Mouse (Mus musculus): ENCODE measurements around the gene Ostc. TPM values are rescaled to one million over a fixed set of nuclear protein-coding genes. Genes with fewer than 3 reads are reported as not detected.

Ostc gene
- polyA plus RNA-seq, 1 experiment from 2014 or later = 407 TPM

DNA sequence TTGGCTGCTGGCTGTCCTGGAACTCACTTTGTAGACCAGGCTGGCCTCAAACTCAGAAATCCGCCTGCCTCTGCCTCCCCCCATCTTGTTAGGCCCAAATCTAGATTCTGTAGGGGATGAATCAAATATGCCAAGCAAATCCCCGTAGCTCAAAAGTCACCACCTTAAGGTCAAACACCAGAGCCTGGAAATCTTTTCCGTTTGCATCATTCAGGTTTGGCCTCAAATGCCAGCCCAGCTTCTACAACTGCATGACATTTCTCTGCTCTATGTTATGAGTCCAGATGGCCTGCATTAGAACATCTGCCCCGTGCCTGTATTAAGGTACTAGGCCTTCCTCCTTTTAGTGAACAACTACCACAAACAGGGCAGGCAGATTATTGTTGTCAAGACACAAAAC lies 18.4 kb upstream of the Ostc start:
- Histone ChIP-seq H3K4me3 (peak overlapping the region; percentile 72), H3K9me3 (no peaks in the 10 kb centered on the region), H3K27ac (no peak overlapping the region), H3K36me3 (peaks cover 37% of the 10 kb centered on the region), H3K9ac (peak overlapping the region; percentile 93; the same call in 1 of the 2 replicates), H3K27me3 (no peaks in the 10 kb centered on the region), H3K4me2 (peak overlapping the region; percentile 75), H3K4me1 (peaks cover 46% of the 10 kb centered on the region)
- 62% methylated on average over 4 of the region's 4 CpGs for WGBS
- ATAC-seq (ENCODE audit: insufficient number of reproducible peaks, insufficient read depth, low FRiP score, low TSS enrichment, low read depth) = no peak

DNA sequence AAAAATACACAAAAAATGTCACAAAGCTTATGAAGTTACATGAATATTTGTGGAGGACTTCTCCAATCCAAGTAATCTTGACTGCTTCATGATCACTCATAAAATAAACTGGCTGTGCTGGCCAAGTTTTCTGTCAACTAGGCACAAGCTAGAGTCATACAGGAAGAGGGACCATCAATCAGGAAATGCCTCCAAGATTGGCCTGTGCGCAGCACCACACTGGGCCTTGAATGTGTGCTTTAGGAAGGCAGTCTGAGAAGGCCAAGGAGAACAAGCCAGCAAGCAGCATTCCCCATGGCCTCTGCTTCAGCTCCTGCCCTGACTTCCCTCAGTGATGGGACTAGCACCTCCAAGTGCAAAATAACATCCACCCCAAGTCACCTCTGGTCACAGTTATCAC lies 17.8 kb upstream of the Ostc start:
- no peak for ATAC-seq (ENCODE audit: insufficient number of reproducible peaks, insufficient read depth, low FRiP score, low TSS enrichment, low read depth)
- no peak overlapping the region for H3K4me2 ChIP-seq
- H3K27me3 ChIP-seq = no peaks in the 10 kb centered on the region
- H3K36me3 ChIP-seq = peaks cover 37% of the 10 kb centered on the region
- H3K4me1 ChIP-seq = peaks cover 46% of the 10 kb centered on the region
- H3K27ac ChIP-seq = no peak overlapping the region
- WGBS = 82% methylated on average over 1 of the region's 1 CpGs
- H3K9me3 ChIP-seq = no peaks in the 10 kb centered on the region
- no peak overlapping the region for H3K4me3 ChIP-seq
- H3K9ac ChIP-seq = no peak overlapping the region

DNA sequence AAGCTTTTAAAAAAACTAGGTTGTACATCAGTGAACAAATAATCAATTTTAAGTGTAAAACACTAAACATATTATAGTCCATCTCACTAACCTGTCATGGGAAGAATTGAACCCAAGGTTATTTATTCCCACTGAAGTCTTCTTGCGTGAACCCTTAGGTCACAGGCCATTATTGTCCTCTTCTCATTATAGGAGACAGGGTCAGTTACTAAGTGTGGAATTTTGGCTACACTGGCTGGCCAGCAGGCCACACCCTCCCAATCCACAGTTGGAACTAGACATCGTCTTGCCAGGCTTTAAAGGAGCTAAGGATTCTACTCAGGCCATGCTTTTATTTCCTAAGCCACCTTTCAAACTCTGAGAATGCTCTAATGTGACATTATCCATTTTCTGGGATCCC lies 16.5 kb upstream of the Ostc start:
- H3K4me1 ChIP-seq = peaks cover 48% of the 10 kb centered on the region
- no peak overlapping the region for H3K4me2 ChIP-seq
- H3K9me3 ChIP-seq = no peaks in the 10 kb centered on the region
- peaks cover 37% of the 10 kb centered on the region for H3K36me3 ChIP-seq
- ATAC-seq (ENCODE audit: insufficient number of reproducible peaks, insufficient read depth, low FRiP score, low TSS enrichment, low read depth) = no peak
- H3K27ac ChIP-seq = peak overlapping the region; percentile 39; the same call in 1 of the 2 replicates
- no peak overlapping the region for H3K4me3 ChIP-seq
- H3K27me3 ChIP-seq = no peaks in the 10 kb centered on the region
- H3K9ac ChIP-seq = no peak overlapping the region
- WGBS = 60% methylated on average over 2 of the region's 2 CpGs

DNA sequence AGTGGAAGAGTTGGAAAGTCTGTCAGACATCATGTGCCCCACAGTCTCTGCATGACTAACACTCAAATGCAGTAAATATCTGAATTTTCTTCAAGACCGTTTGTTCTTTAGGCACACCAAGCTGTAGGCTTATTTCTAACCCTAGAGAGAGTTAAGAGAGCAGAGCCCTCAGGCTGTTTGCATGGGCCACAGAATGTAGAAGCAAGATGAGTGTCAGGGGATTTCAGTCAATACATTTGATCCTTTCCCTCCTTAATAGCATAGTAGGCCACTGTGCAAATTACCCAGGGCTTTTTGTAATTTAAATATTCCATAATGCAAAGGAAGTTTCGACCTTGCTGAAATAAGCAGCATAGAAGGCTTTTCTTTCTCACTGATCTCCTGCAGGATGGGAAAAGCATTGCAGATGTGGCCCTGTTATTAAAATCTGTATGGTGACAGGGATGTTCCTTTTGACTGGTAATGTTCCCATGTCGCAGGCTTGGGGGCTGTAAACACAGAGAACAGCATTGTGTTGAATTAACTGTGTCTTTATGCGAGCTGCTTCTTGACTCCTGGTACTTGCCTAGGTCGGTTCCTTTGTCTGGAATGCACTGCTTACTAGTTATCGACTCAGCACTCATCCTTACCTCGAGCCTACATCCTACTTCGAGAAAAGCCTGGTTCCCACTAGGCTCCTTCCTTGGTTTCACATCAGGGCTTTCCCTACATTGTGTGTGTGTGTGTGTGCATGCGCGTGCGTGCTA lies 13.7 kb upstream of the Ostc start:
- ATAC-seq (ENCODE audit: insufficient number of reproducible peaks, insufficient read depth, low FRiP score, low TSS enrichment, low read depth) = no peak
- Histone ChIP-seq H3K4me3 (no peak overlapping the region), H3K4me1 (peaks cover 41% of the 10 kb centered on the region), H3K9me3 (no peaks in the 10 kb centered on the region), H3K27ac (peak overlapping the region; percentile 57), H3K27me3 (no peaks in the 10 kb centered on the region), H3K9ac (0 out of 2 replicates have a peak overlapping the region, but pooled peaks have one; percentile 17), H3K4me2 (no peak overlapping the region), H3K36me3 (peaks cover 26% of the 10 kb centered on the region)
- WGBS = 55% methylated on average over 11 of the region's 11 CpGs

DNA sequence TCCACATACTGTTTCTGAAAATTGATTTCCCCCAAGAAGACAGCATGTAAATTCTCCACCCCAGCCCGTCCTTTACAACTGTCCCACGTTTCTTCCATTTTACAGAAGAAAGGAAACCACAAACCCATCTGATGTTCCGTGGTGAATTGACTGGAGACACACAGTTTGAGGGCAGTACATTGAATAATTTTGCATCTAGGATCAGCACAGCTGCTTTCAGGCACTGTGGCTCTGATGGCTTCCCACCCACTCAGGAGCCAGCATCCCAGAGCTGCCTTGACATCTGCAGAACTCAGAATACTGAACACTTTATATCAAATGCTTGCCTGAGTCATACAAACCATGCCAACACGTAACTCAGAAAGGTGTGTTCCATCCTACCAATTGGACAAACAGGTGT lies 11.0 kb upstream of the Ostc start:
- H3K27ac ChIP-seq = peak overlapping the region; percentile 64
- H3K9ac ChIP-seq = no peak overlapping the region
- no peak for ATAC-seq (ENCODE audit: insufficient number of reproducible peaks, insufficient read depth, low FRiP score, low TSS enrichment, low read depth)
- no peaks in the 10 kb centered on the region for H3K9me3 ChIP-seq
- H3K36me3 ChIP-seq = no peaks in the 10 kb centered on the region
- WGBS = 35% methylated on average over 4 of the region's 4 CpGs
- H3K4me1 ChIP-seq = peaks cover 38% of the 10 kb centered on the region
- no peaks in the 10 kb centered on the region for H3K27me3 ChIP-seq
- H3K4me2 ChIP-seq = no peak overlapping the region
- no peak overlapping the region for H3K4me3 ChIP-seq

DNA sequence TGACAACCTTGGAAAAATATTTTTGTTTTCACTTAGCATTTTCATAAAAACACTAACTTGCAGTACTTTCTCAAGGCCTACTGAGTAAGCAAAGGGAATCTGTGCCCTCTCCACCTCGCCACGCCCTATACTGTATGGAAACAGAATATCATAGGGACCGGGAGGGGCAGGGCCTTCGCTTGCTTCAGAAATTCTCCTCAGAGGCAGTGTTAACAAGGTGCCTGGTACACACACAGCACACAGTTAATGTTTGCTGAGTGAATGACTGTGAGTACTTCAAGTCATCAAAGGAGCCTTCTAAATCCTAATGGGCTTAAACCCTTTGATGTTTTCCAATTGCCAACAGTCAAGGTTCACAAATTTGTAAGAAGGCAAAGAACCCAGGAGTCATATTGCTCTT lies 9.6 kb upstream of the Ostc start:
- Histone ChIP-seq H3K27ac (no peak overlapping the region), H3K36me3 (no peaks in the 10 kb centered on the region), H3K4me2 (no peak overlapping the region), H3K9ac (no peak overlapping the region), H3K4me1 (peaks cover 33% of the 10 kb centered on the region), H3K4me3 (no peak overlapping the region), H3K27me3 (no peaks in the 10 kb centered on the region), H3K9me3 (no peaks in the 10 kb centered on the region)
- 84% methylated on average over 4 of the region's 4 CpGs for WGBS
- no peak for ATAC-seq (ENCODE audit: insufficient number of reproducible peaks, insufficient read depth, low FRiP score, low TSS enrichment, low read depth)

DNA sequence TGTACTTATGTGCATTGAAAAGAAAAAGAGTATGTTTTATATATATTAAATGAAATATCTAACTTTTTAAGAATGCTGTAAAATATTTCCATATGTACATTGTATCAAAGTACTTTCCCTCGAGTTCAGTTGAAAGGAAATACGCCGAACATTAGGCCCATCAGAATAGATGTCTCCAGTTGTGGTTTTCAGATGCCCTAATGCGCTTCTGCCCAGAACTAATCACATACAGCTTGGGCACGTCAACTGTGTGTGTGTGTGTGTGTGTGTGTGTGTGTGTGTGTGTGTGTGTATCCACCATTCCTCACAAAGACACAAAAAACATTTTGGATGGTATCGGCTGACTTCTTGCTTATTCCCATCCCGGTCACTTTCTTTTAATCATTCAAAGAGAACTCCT lies 7.3 kb upstream of the Ostc start:
- Histone ChIP-seq H3K4me3 (no peak overlapping the region), H3K27ac (peak overlapping the region; percentile 88), H3K36me3 (no peaks in the 10 kb centered on the region), H3K9ac (no peak overlapping the region), H3K4me1 (peaks cover 21% of the 10 kb centered on the region), H3K27me3 (no peaks in the 10 kb centered on the region), H3K9me3 (no peaks in the 10 kb centered on the region), H3K4me2 (0 out of 2 replicates have a peak overlapping the region, but pooled peaks have one; percentile 32)
- ATAC-seq (ENCODE audit: insufficient number of reproducible peaks, insufficient read depth, low FRiP score, low TSS enrichment, low read depth) = no peak
- WGBS = 32% methylated on average over 7 of the region's 7 CpGs

DNA sequence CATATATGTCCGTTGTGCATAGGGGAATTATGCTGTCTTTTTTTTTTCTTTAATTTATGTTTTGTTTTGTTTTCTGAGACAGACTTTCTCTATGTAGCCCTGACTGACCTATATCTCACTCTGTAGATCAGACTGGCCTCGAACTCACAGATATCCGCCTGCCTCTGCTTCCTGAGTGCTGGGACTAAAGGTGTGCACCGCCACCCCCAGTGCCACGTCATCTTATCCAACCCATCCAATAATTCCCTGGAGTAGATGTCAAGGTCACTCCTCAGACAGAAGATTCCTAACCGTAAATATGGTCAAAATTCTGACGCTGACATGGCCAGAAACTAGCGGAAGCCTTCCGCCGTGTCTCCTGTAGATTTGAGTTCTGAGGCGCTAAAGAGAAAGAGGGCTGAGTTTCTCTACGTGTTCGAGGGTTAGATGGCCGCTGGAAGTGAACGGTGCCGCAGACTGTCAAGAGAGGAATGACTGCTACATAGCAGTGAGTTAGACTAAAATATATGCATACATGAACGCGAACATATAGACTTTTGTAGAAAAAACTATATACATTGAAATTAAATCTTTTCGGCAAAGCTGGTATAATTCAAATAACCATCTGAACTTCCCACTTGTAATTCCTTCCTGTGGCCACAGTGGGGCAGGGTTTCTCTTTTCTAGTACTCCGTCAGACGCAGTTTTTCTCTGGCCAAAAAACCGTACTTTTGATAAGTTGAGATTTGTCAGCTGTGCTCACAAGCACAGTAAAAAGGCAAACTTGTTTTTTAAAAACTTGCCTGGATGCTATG lies 5.7 kb upstream of the Ostc start:
- H3K9ac ChIP-seq = peak overlapping the region; percentile 57; the same call in 1 of the 2 replicates
- 18% methylated on average over 22 of the region's 22 CpGs for WGBS
- H3K4me2 ChIP-seq = peak overlapping the region; percentile 60
- H3K27ac ChIP-seq = no peak overlapping the region
- H3K36me3 ChIP-seq = no peaks in the 10 kb centered on the region
- ATAC-seq (ENCODE audit: insufficient number of reproducible peaks, insufficient read depth, low FRiP score, low TSS enrichment, low read depth) = no peak
- no peaks in the 10 kb centered on the region for H3K9me3 ChIP-seq
- H3K4me1 ChIP-seq = peaks cover 11% of the 10 kb centered on the region
- peak overlapping the region; percentile 42 for H3K4me3 ChIP-seq
- no peaks in the 10 kb centered on the region for H3K27me3 ChIP-seq

DNA sequence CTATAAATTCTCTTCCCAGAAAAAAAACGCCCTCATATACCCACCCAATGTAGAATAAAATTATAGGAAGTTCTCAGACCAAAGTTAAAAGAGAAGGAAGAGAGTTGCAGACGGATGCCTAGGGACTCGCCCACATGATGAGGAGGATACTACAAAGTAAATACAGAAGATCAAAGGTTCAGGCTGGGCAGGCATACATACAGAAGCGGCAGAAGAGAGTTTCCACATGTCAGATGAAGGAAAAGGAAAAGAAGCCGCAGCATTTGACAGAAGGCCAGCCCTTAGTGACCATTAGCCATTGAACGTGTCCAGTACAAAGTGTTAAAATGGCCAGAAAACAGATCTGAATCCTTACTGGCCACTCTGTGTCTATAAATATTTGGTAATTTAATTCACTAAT lies 3.6 kb upstream of the Ostc start:
- WGBS = 47% methylated on average over 6 of the region's 6 CpGs
- no peak overlapping the region for H3K4me2 ChIP-seq
- H3K9me3 ChIP-seq = no peaks in the 10 kb centered on the region
- peaks cover 17% of the 10 kb centered on the region for H3K4me1 ChIP-seq
- no peaks in the 10 kb centered on the region for H3K27me3 ChIP-seq
- no peak overlapping the region for H3K9ac ChIP-seq
- no peak for ATAC-seq (ENCODE audit: insufficient number of reproducible peaks, insufficient read depth, low FRiP score, low TSS enrichment, low read depth)
- no peak overlapping the region for H3K27ac ChIP-seq
- H3K36me3 ChIP-seq = no peaks in the 10 kb centered on the region
- no peak overlapping the region for H3K4me3 ChIP-seq

DNA sequence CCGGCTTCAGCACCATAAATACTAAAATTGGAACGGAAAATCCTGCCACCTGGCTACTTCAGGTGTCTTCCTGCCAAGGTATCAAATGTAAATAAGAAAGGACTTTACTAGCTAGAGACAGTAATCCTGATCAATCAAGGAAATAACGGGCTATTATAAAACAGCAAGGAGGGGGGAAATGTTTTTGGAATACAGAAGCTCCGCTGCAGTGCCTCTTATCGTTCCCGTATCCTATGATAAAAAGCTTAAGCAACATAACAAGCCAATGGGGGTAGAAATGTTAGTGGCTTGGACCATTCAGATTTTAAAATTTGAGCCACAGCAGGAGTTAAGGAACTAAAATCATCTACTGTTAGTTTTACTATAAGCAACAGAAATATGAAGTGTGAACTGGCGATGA lies 859 bp upstream of the Ostc start:
- WGBS = 47% methylated on average over 7 of the region's 7 CpGs
- Histone ChIP-seq H3K4me2 (peak overlapping the region; percentile 77), H3K9me3 (no peaks in the 10 kb centered on the region), H3K36me3 (no peaks in the 10 kb centered on the region), H3K9ac (no peak overlapping the region), H3K4me1 (peaks cover 23% of the 10 kb centered on the region), H3K27ac (no peak overlapping the region), H3K4me3 (peak overlapping the region; percentile 84; the same call in 1 of the 2 replicates), H3K27me3 (no peaks in the 10 kb centered on the region)
- ATAC-seq (ENCODE audit: insufficient number of reproducible peaks, insufficient read depth, low FRiP score, low TSS enrichment, low read depth) = no peak

DNA sequence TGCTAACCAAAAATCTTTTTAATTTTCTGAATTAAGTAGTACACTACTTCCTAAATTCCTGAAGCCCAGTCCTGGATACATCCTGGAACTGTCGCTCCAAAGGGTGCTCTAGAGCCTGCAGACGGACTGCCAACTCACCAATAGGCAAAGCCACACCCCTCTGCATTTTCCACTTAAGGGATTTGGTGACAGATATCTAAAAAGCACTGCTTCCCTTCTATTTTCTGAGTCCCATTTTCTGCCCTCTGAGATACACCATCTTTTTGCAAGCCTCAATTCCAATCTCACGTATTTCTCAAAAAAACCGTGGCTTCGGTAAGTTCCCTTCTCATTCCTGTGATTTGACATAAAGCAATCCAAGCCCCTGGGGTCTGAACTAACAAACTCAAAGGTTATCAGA lies 715 bp downstream of the Ostc start:
- H3K36me3 ChIP-seq = peaks cover 8% of the 10 kb centered on the region; the same call in 1 of the 2 replicates
- no peaks in the 10 kb centered on the region for H3K9me3 ChIP-seq
- peak overlapping the region; percentile 84 for H3K4me3 ChIP-seq
- H3K9ac ChIP-seq = peak overlapping the region; percentile 89
- peaks cover 21% of the 10 kb centered on the region for H3K4me1 ChIP-seq
- H3K4me2 ChIP-seq = peak overlapping the region; percentile 77
- peak overlapping the region; percentile 89 for H3K27ac ChIP-seq
- no peaks in the 10 kb centered on the region for H3K27me3 ChIP-seq
- under 1% methylated on average over 5 of the region's 5 CpGs for WGBS
- ATAC-seq (ENCODE audit: insufficient number of reproducible peaks, insufficient read depth, low FRiP score, low TSS enrichment, low read depth) = no peak

DNA sequence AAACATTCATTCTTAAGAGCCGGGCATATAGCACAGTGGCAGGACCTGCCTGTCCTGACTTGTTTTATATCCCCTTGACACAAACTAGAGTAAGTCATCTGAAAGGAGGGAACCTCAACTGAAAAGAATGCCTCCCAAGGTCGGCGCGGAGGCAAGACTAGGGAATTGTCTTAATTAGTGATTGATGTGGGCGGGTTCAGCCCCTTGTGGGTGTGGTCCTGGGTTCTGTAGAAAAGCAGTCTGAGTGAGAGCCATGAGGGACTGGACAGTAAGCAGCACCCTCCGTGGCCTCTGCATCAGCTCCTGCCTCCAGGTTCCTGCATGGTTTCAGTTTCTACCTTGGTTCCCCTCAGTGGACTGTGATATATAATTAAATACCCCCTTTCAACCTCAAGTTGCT lies 7.0 kb downstream of the Ostc start:
- Histone ChIP-seq H3K4me2 (no peak overlapping the region), H3K4me1 (peaks cover 4% of the 10 kb centered on the region), H3K27ac (no peak overlapping the region), H3K4me3 (no peak overlapping the region), H3K9me3 (no peaks in the 10 kb centered on the region), H3K27me3 (no peaks in the 10 kb centered on the region), H3K9ac (no peak overlapping the region), H3K36me3 (peaks cover 65% of the 10 kb centered on the region)
- ATAC-seq (ENCODE audit: insufficient number of reproducible peaks, insufficient read depth, low FRiP score, low TSS enrichment, low read depth) = no peak
- 75% methylated on average over 6 of the region's 6 CpGs for WGBS

Data from embryonic facial prominence, embryonic 13.5 days (tissue).